Mouse (Mus musculus): Measurements from ENCODE around the gene Mov10l1.
A peak's percentile ranks its signal among the peaks of the same experiment; 100 is the strongest.

DNA sequence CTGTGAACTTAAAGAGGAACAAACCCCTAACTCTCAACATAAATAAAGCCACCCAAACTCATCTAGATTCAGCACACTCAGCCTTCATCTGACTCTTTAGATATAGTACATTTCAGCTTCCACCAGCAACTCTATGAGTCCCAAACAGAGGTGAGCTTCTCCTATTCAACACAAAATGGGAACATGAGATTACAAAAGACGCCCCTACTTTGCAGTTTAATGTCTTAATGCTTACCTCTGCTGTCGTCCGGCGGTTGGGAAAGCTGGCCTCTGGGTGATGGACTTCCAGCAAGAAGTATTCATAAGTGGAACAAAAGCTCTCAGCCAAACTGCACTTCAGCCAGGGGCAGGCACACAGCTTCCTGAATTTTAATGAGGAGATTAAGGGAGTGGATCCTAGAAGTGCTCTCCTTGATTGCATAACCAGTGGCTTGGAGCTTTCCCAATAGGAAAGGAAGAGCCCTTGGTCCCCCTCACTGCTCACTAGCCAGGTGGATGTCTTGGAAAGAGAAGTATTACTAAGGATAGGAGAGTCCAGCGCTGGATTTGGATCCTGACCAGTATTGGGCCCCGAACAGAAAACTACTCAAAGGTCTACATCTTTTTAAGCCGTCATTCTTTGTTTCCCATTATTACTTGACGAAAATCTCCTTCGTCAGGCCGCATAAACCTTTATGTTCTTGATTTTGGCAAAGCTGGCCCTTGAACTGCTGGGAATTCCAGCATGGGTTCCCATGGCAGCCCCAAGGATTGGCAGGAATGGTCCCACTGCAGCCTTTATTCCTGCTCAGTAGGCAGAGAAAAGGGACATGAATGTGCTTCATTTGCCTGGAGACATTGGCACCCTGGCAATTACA lies 4.2 kb upstream of the Mov10l1 start, which contains the start of gene Mlc1:
- TF ChIP-seq CTCF (IDR thresholded peaks at IDR 0.05): no peak
- peak; percentile 70 for TF ChIP-seq EP300 (IDR thresholded peaks at IDR 0.05)
